Mouse (Mus musculus) cortical plate, adult 2 months (tissue): ENCODE data around the gene Sema5a.

Source experiments
- CTCF ChIP-seq: fragments of 200-500 bp; IDR thresholded peaks from 2 replicates; pipeline ENCODE4 v1.5.1; 2011; ENCODE audit warnings: mild to moderate bottlenecking, control low read depth, low read length; ENCODE audit not compliant: insufficient read depth; ENCODE audit errors: extremely low read depth
- POLR2A ChIP-seq: fragments of 200-500 bp; IDR thresholded peaks from 2 replicates; pipeline ENCODE4 v1.6.1; 2011; ENCODE audit warnings: mild to moderate bottlenecking, low read length, control low read depth; ENCODE audit not compliant: insufficient read depth; ENCODE audit errors: extremely low read depth

GRCm38 (mm10) chr15:32310834-32311233 is 66.2 kb downstream of the Sema5a start:
- TF ChIP-seq CTCF (no peak), POLR2A (no peak)
